ENCODE assay signal across 9 mouse cellular contexts in the genomic region with DNA sequence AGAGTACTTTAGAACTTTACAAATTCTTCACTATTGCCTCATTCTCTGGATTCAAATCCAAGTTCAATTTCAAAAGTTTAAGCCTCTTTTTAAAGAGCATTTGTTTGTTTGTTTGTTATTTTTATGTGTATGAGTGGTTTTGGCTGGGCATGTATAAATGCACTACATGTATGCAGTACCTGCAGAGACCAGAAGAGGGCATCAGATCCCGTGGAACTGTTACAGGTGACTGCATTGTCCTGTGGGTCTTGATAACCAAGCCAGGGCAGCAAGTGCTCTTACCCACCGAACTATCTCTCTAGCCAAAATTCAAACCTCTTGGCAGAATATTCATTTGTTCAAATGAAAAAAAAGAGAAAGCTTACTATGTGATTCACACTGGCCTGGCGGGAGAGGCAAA. TPM values are rescaled to one million over a fixed set of nuclear protein-coding genes. Genes with fewer than 3 reads are reported as not detected.
A peak's percentile ranks its signal among the peaks of the same experiment; 100 is the strongest.
DNase-seq lines count a peak whose midpoint lies in the region; TF ChIP-seq lines count a peak whose summit lies in the region.
"Had no signal": no experiment of that assay in that cellular context is flagged by ENCODE, and none has a peak within 500 bp of the region (broad histone marks: within the 10 kb centered on the region; RNA-seq: fewer than 3 reads in every experiment).

No protein-coding gene starts in this region.

- DNase-seq in cerebellum, postnatal 14 days = peak; percentile 58 to 77
- DNase-seq in cerebellum, adult 11-12 months = no peak
- no peak for DNase-seq in lung, adult 2 months
- no peak for DNase-seq in lung, postnatal 10 days
- DNase-seq in c-Kit-positive CD71-positive TER-119-negative erythroid progenitor cells, embryonic 14.5 days (ENCODE audit: low read depth) = peak; percentile 30
- DNase-seq in retina, postnatal 1 day = peak; percentile 53
- DNase-seq in gastrocnemius, postnatal 36 days = no peak
- DNase-seq in left cerebral cortex, postnatal 25 days (ENCODE audit: low spot score in 2 of 2) = no peak

- TF ChIP-seq POLR2A in lung, adult 2 months (IDR thresholded peaks at IDR 0.05; ENCODE audit: borderline replicate concordance, extremely low read depth, low read depth, low read length) = no peak

- intact Hi-C loops in gastrocnemius, postnatal 36 days (cut with DNase I) = no loop called here
- intact Hi-C loops in left cerebral cortex, postnatal 25 days (cut with DNase I) = no loop called here

- H3K4me1 ChIP-seq in lung, adult 2 months (ENCODE audit: control insufficient read depth, insufficient read depth, low read length) = no peaks in the 10 kb centered on the region; the same call in 1 of the 2 replicates

- WGBS in lung, adult 2 months = 53% methylated on average over 3 of the region's 3 CpGs

- H3K4me3 ChIP-seq in lung, adult 2 months (replicated peaks; ENCODE audit: extremely low read depth, low read depth, low read length) = no peak overlapping the region
- H3K4me3 ChIP-seq: megakaryocyte, embryonic 14.5 days had no signal

- 0 out of 2 replicates have a peak, but pooled peaks have one; percentile 18 for TF ChIP-seq CTCF in lung, adult 2 months (IDR thresholded peaks at IDR 0.05; ENCODE audit: insufficient read depth, low read length)

RNA-seq across cellular contexts. Expression of a gene that starts 4.0 kb away (rescaled TPM):
- 0.04 and 0.22 TPM in 2 replicates for polyA plus RNA-seq in lung, adult 2 months (2012; rRNA removed)
- total RNA-seq in gastrocnemius, postnatal 36 days (2021) = not detected
- total RNA-seq in left cerebral cortex, postnatal 25 days (2021) = under 1 TPM in 1 of 2 experiments, not detected in 1; 0.23 TPM

RNA-seq across cellular contexts. Expression of a gene that starts 33.5 kb away (rescaled TPM):
- not detected in 2 replicates for polyA plus RNA-seq in lung, adult 2 months (2012; rRNA removed)
- not detected for total RNA-seq in gastrocnemius, postnatal 36 days (2021)
- total RNA-seq in left cerebral cortex, postnatal 25 days (2021) = under 1 TPM; 0.44 to 0.85 TPM

Comparison
In these comparisons a context has a peak if more than half of its experiments do, and no peak if none do; other contexts are left out.
1. DNase-seq: peak in cerebellum, postnatal 14 days (2 of 2), c-Kit-positive CD71-positive TER-119-negative erythroid progenitor cells, embryonic 14.5 days (single experiment) and retina, postnatal 1 day (single experiment); none in cerebellum, adult 11-12 months (single experiment), lung, adult 2 months (single experiment), lung, postnatal 10 days (single experiment), gastrocnemius, postnatal 36 days (0 of 2) and left cerebral cortex, postnatal 25 days (0 of 2).